Mouse (Mus musculus): ENCODE measurements at regions not wholly inside any gene's neighbourhood (a gene's known extent, or its start where the extent isn't known, plus 50 kb on each side); places are given as distances from the start of the nearest gene placed in this dataset.
"Not testable (repeated sequence)": the region's sequence is repeated elsewhere in the genome, so short reads cannot be mapped to it uniquely, and the experiment has no call there.

DNA sequence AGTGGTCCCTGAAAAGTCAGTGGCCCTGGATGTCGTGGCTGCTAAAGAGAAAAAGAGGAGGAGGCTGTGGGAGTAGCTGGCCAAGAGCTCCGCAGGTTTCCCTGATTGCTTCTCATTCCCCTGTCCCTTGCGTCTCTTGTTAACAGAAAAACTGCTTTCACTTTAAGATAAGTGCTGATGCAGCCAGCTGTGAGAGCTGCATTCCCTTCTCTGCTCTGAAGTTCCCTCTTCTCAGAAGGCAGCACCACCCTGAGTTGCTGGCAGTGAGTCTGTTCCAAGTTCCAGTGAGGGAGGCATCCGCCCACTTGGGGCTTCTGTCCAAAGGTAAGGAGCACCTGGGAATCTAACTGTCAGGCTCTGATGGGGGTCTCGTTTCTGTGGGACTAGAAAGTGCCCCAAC is 63.5 kb downstream of the Olfr693 start:
- not testable (repeated sequence) for H3K27me3 ChIP-seq (ENCODE audit: control insufficient read depth, insufficient read depth, low read length); H3K4me1 ChIP-seq (ENCODE audit: control insufficient read depth, insufficient read depth, insufficient read length, low read length); H3K36me3 ChIP-seq (ENCODE audit: control insufficient read depth, insufficient read depth, low read length); H3K27ac ChIP-seq (ENCODE audit: insufficient read depth, low read depth, low read length)
- 14% methylated on average over 5 of the region's 5 CpGs for WGBS
- H3K4me3 ChIP-seq (ENCODE audit: low read depth, low read length): peak overlapping the region; percentile 42; the same call in 1 of the 2 replicates

GRCm38 (mm10) chr7:106612723-106613122 is 67.7 kb downstream of the Olfr693 start:
- no peaks in the 10 kb centered on the region for H3K4me1 ChIP-seq (ENCODE audit: control insufficient read depth, insufficient read depth, insufficient read length, low read length)
- no peak overlapping the region for H3K4me3 ChIP-seq (ENCODE audit: low read depth, low read length)
- H3K27ac ChIP-seq (ENCODE audit: insufficient read depth, low read depth, low read length): no peak overlapping the region
- TF ChIP-seq POLR2A (IDR thresholded peaks at IDR 0.05; ENCODE audit: low read depth, low read length) (no peak), CTCF (IDR thresholded peaks at IDR 0.05; ENCODE audit: extremely low read depth, insufficient read length, insufficient replicate concordance, low read depth, low read length) (no peak)
- WGBS: 88% methylated on average over 1 of the region's 1 CpGs
- H3K27me3 ChIP-seq (ENCODE audit: control insufficient read depth, insufficient read depth, low read length): no peaks in the 10 kb centered on the region
- H3K36me3 ChIP-seq (ENCODE audit: control insufficient read depth, insufficient read depth, low read length): no peaks in the 10 kb centered on the region

DNA sequence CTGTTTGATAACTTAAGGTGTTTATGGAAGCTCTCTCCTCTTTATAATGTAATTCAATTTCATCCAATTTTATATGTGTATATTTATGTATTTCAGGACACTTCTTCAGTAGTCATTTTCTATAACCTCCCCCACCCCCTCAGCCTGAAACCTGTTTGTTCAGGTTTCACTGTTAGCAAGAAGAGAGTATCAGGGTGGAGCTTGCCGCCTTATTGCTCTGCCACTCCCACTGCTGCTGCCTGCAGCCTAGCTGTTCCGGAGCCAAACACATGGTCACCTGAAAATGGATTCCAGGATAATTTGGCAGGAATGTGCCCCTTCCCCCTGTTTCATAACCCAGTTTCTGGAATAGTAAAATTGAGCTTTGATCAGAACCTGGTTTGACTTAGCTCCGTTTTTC is 100.0 kb downstream of the Olfr693 start:
- no peaks in the 10 kb centered on the region for H3K27me3 ChIP-seq (ENCODE audit: control insufficient read depth, insufficient read depth, low read length)
- TF ChIP-seq POLR2A (IDR thresholded peaks at IDR 0.05; ENCODE audit: low read depth, low read length) (no peak), CTCF (IDR thresholded peaks at IDR 0.05; ENCODE audit: extremely low read depth, insufficient read length, insufficient replicate concordance, low read depth, low read length) (no peak)
- no peaks in the 10 kb centered on the region for H3K4me1 ChIP-seq (ENCODE audit: control insufficient read depth, insufficient read depth, insufficient read length, low read length)
- 40% methylated on average over 3 of the region's 3 CpGs for WGBS
- no peak overlapping the region for H3K27ac ChIP-seq (ENCODE audit: insufficient read depth, low read depth, low read length)
- no peak overlapping the region for H3K4me3 ChIP-seq (ENCODE audit: low read depth, low read length)
- no peaks in the 10 kb centered on the region for H3K36me3 ChIP-seq (ENCODE audit: control insufficient read depth, insufficient read depth, low read length)

- H3K27ac ChIP-seq (ENCODE audit: insufficient read depth, low read depth, low read length); H3K4me3 ChIP-seq (ENCODE audit: low read depth, low read length); H3K27me3 ChIP-seq (ENCODE audit: control insufficient read depth, insufficient read depth, low read length); H3K36me3 ChIP-seq (ENCODE audit: control insufficient read depth, insufficient read depth, low read length); H3K4me1 ChIP-seq (ENCODE audit: control insufficient read depth, insufficient read depth, insufficient read length, low read length): not testable (repeated sequence)
- 89% methylated on average over 2 of the region's 2 CpGs for WGBS
These were observed 112.1 kb downstream of the Olfr693 start for GRCm38 (mm10) chr7:106568251-106568650.

GRCm38 (mm10) chr7:106550881-106551575 is 129.4 kb downstream of the Olfr693 start:
- 47% methylated on average over 2 of the region's 2 CpGs for WGBS
- Histone ChIP-seq H3K27me3 (ENCODE audit: control insufficient read depth, insufficient read depth, low read length) (no peaks in the 10 kb centered on the region), H3K36me3 (ENCODE audit: control insufficient read depth, insufficient read depth, low read length) (no peaks in the 10 kb centered on the region), H3K4me3 (ENCODE audit: low read depth, low read length) (no peak overlapping the region), H3K27ac (ENCODE audit: insufficient read depth, low read depth, low read length) (no peak overlapping the region), H3K4me1 (ENCODE audit: control insufficient read depth, insufficient read depth, insufficient read length, low read length) (no peaks in the 10 kb centered on the region)
- no peak for TF ChIP-seq CTCF (IDR thresholded peaks at IDR 0.05; ENCODE audit: extremely low read depth, insufficient read length, insufficient replicate concordance, low read depth, low read length)

DNA sequence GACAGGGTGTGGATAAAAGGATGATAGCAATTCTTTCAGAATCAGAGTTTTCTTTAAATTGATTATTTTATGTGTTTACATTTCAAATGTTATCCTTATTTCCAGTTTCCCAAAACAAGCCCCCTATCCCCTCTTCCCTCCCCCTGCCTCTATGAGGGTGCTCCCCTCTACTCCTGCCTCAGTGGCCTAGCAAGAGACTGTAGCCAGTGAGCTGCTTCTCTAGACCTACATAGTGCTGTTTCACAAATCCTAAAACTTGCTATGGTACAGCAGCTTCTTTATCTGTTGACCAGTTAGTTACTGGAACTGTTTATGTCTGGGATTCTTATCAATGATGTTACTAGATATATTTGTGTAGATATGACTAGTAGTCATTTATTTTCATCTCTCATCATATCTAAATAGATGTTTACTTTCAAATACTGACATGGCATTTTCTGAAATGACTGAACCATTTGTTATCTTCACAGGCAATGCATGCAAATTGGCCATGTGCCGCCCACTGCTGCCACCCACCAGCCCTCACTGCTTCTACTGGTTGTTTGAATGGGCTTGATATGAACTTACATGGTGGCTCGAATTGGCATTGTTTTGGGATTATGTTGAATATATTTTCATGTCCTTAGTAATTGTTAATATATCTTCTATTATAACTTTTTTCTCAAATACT is 150.8 kb downstream of the Olfr693 start:
- not testable (repeated sequence) for H3K4me1 ChIP-seq (ENCODE audit: control insufficient read depth, insufficient read depth, insufficient read length, low read length); H3K4me3 ChIP-seq (ENCODE audit: low read depth, low read length); H3K36me3 ChIP-seq (ENCODE audit: control insufficient read depth, insufficient read depth, low read length); H3K27ac ChIP-seq (ENCODE audit: insufficient read depth, low read depth, low read length); H3K27me3 ChIP-seq (ENCODE audit: control insufficient read depth, insufficient read depth, low read length)
- WGBS: 58% methylated on average over 2 of the region's 2 CpGs

GRCm38 (mm10) chr7:106529023-106529422 is 151.4 kb downstream of the Olfr693 start:
- 46% methylated on average over 2 of the region's 2 CpGs for WGBS
- H3K36me3 ChIP-seq (ENCODE audit: control insufficient read depth, insufficient read depth, low read length); H3K4me3 ChIP-seq (ENCODE audit: low read depth, low read length); H3K27me3 ChIP-seq (ENCODE audit: control insufficient read depth, insufficient read depth, low read length); H3K27ac ChIP-seq (ENCODE audit: insufficient read depth, low read depth, low read length); H3K4me1 ChIP-seq (ENCODE audit: control insufficient read depth, insufficient read depth, insufficient read length, low read length): not testable (repeated sequence)

DNA sequence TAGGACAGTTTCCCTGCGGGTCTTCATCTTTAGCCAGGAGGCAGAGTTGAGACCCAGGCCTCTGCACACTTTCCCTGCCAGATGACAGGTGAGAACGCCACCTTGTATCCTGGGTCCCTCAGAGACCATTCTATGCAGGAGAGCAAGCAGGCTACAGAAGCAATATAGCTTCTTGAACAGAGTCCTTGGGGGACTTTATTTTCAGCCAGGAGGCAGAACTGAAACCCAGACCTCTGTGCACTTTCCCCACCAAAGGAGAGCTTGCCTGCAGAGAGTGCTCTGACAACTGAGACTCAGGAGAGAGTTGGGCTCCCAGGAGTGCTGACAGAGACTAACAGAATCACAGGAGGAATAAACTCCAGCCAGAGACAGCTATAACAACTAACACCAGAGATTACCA is 185.5 kb downstream of the Olfr693 start:
- Histone ChIP-seq H3K36me3 (ENCODE audit: control insufficient read depth, insufficient read depth, low read length) (no peaks in the 10 kb centered on the region), H3K4me3 (ENCODE audit: low read depth, low read length) (no peak overlapping the region), H3K27ac (ENCODE audit: insufficient read depth, low read depth, low read length) (no peak overlapping the region), H3K4me1 (ENCODE audit: control insufficient read depth, insufficient read depth, insufficient read length, low read length) (no peaks in the 10 kb centered on the region), H3K27me3 (ENCODE audit: control insufficient read depth, insufficient read depth, low read length) (no peaks in the 10 kb centered on the region)
- TF ChIP-seq POLR2A (IDR thresholded peaks at IDR 0.05; ENCODE audit: low read depth, low read length) (no peak), CTCF (IDR thresholded peaks at IDR 0.05; ENCODE audit: extremely low read depth, insufficient read length, insufficient replicate concordance, low read depth, low read length) (no peak)
- 72% methylated on average over 2 of the region's 2 CpGs for WGBS
